Mouse (Mus musculus): ENCODE measurements around the gene Apoa2. TPM values are rescaled to one million over a fixed set of nuclear protein-coding genes. Genes with fewer than 3 reads are reported as not detected.

Apoa2 gene
- polyA plus RNA-seq, 1 experiment, result 20.8 TPM

DNA sequence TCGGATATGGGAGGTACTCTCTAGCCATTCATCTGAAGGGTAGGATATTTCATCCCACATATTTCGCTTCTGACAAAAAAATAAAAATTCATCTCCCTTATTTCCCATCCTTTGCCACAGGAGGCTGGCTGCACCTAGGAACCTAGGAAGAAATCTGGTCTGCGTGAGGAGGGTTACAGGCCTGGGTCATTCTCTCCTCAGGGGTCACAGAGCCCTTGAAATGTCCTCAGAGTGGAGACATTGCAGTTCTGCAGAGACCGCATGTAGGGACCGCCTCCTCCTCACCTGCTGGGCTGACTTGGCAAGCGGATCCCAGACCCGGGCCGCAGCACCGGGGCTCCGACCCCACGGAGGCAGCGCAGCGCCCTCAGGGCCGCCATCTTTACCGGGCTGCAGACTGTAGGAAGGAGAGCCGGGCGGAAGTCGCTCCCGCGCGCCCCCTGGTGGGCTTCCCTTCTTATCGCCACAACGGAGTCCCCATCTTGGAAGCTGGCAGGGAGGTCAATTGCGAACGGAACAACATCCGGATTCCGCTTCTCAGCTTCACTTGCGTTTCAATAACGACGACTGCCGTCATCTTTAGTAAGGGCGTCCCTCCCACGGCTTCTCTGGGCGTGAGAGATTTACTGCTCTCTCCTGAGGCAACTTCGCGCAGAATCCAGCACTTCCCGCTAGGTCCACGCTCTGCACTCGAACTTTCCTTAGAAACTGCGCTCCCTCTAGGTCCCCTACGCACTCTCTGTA, 22.0 kb downstream of the Apoa2 start:
- TF ChIP-seq CTCF (conservative IDR thresholded peaks at IDR 0.05; ENCODE audit: insufficient read depth, insufficient read length, low read depth, low read length) (peak; percentile 84), POLR2A (IDR thresholded peaks at IDR 0.05; ENCODE audit: low read depth, low read length) (peak; percentile 82)
- WGBS, result under 1% methylated on average over 41 of the region's 41 CpGs
- Histone ChIP-seq H3K4me1 (ENCODE audit: control insufficient read depth, insufficient read depth, low read length) (peaks cover 6% of the 10 kb centered on the region; the same call in 1 of the 2 replicates), H3K27ac (ENCODE audit: insufficient read depth, low read depth, low read length) (peak overlapping the region; percentile 96), H3K27me3 (replicated peaks; ENCODE audit: control insufficient read depth, insufficient read depth, low read length) (no peaks in the 10 kb centered on the region), H3K36me3 (ENCODE audit: control insufficient read depth, insufficient read depth, low read length) (no peaks in the 10 kb centered on the region; the same call in 1 of the 2 replicates), H3K4me3 (ENCODE audit: insufficient read depth, low read depth, low read length) (peak overlapping the region; percentile 79)
- DNase-seq, result peak; percentile 99

DNA sequence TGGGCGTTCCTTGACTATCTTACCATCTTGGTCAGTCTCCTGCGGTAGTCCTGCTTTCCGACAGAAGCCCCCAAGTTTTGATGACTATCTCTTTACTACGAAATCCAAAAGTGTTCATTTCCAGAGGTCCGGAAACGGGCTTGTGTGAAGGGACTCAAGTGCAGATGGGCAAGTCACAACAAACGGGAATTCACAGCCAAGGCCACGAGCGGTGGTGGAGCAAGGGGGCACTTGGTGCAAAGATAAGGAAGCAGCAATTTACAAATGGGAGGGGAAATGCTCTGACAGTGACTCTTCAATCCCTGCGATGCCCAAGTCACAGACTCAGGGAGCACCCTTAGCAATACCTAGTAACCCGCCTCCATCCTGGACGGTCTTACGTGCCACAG, 22.6 kb downstream of the Apoa2 start:
- DNase-seq, result no peak
- no peak for TF ChIP-seq CTCF (conservative IDR thresholded peaks at IDR 0.05; ENCODE audit: insufficient read depth, insufficient read length, low read depth, low read length)
- TF ChIP-seq POLR2A (IDR thresholded peaks at IDR 0.05; ENCODE audit: low read depth, low read length), result no peak
- 9% methylated on average over 13 of the region's 13 CpGs for WGBS
- peaks cover 6% of the 10 kb centered on the region; the same call in 1 of the 2 replicates for H3K4me1 ChIP-seq (ENCODE audit: control insufficient read depth, insufficient read depth, low read length)
- H3K27me3 ChIP-seq (replicated peaks; ENCODE audit: control insufficient read depth, insufficient read depth, low read length), result no peaks in the 10 kb centered on the region
- H3K4me3 ChIP-seq (ENCODE audit: insufficient read depth, low read depth, low read length), result peak overlapping the region; percentile 40
- H3K36me3 ChIP-seq (ENCODE audit: control insufficient read depth, insufficient read depth, low read length), result no peaks in the 10 kb centered on the region; the same call in 1 of the 2 replicates
- peak overlapping the region; percentile 77 for H3K27ac ChIP-seq (ENCODE audit: insufficient read depth, low read depth, low read length)

GRCm38 (mm10) chr1:171247916-171248315, 23.1 kb downstream of the Apoa2 start:
- TF ChIP-seq POLR2A (IDR thresholded peaks at IDR 0.05; ENCODE audit: low read depth, low read length) (no peak), CTCF (conservative IDR thresholded peaks at IDR 0.05; ENCODE audit: insufficient read depth, insufficient read length, low read depth, low read length) (no peak)
- H3K4me3 ChIP-seq (ENCODE audit: insufficient read depth, low read depth, low read length), result no peak overlapping the region; the same call in 1 of the 2 replicates
- peak overlapping the region; percentile 77 for H3K27ac ChIP-seq (ENCODE audit: insufficient read depth, low read depth, low read length)
- H3K4me1 ChIP-seq (ENCODE audit: control insufficient read depth, insufficient read depth, low read length), result peaks cover 6% of the 10 kb centered on the region; the same call in 1 of the 2 replicates
- H3K36me3 ChIP-seq (ENCODE audit: control insufficient read depth, insufficient read depth, low read length), result no peaks in the 10 kb centered on the region; the same call in 1 of the 2 replicates
- no peaks in the 10 kb centered on the region for H3K27me3 ChIP-seq (replicated peaks; ENCODE audit: control insufficient read depth, insufficient read depth, low read length)
- no peak for DNase-seq
- 13% methylated on average over 4 of the region's 4 CpGs for WGBS

GRCm38 (mm10) chr1:171248386-171249226, 23.8 kb downstream of the Apoa2 start:
- no peak for DNase-seq
- Histone ChIP-seq H3K4me3 (ENCODE audit: insufficient read depth, low read depth, low read length) (no peak overlapping the region), H3K27ac (ENCODE audit: insufficient read depth, low read depth, low read length) (peak overlapping the region; percentile 15), H3K36me3 (ENCODE audit: control insufficient read depth, insufficient read depth, low read length) (no peaks in the 10 kb centered on the region; the same call in 1 of the 2 replicates), H3K4me1 (ENCODE audit: control insufficient read depth, insufficient read depth, low read length) (peaks cover 6% of the 10 kb centered on the region; the same call in 1 of the 2 replicates), H3K27me3 (replicated peaks; ENCODE audit: control insufficient read depth, insufficient read depth, low read length) (no peaks in the 10 kb centered on the region)
- 50% methylated on average over 3 of the region's 3 CpGs for WGBS
- TF ChIP-seq CTCF (conservative IDR thresholded peaks at IDR 0.05; ENCODE audit: insufficient read depth, insufficient read length, low read depth, low read length) (no peak), POLR2A (IDR thresholded peaks at IDR 0.05; ENCODE audit: low read depth, low read length) (no peak)

GRCm38 (mm10) chr1:171249913-171250600, 25.2 kb downstream of the Apoa2 start, which contains the start of gene Adamts4:
Gene Adamts4 (plus strand): TSS chr1:171250421.
- 0 out of 2 replicates have a peak within 1 kb of the TSS, but pooled peaks have one; percentile 15 for H3K27ac ChIP-seq (ENCODE audit: insufficient read depth, low read depth, low read length)
- H3K27me3 ChIP-seq (replicated peaks; ENCODE audit: control insufficient read depth, insufficient read depth, low read length), result no peaks in the 10 kb centered on the region
- TF ChIP-seq CTCF (conservative IDR thresholded peaks at IDR 0.05; ENCODE audit: insufficient read depth, insufficient read length, low read depth, low read length), result no peak
- TF ChIP-seq POLR2A (IDR thresholded peaks at IDR 0.05; ENCODE audit: low read depth, low read length), result no peak
- DNase-seq, result no peak
- no peaks in the 10 kb centered on the region; the same call in 1 of the 2 replicates for H3K36me3 ChIP-seq (ENCODE audit: control insufficient read depth, insufficient read depth, low read length)
- peak within 1 kb of the TSS; percentile 24; the same call in 1 of the 2 replicates for H3K4me3 ChIP-seq (ENCODE audit: insufficient read depth, low read depth, low read length)
- WGBS, result 36% methylated on average over 5 of the region's 5 CpGs
- H3K4me1 ChIP-seq (ENCODE audit: control insufficient read depth, insufficient read depth, low read length), result peaks cover 6% of the 10 kb centered on the region; the same call in 1 of the 2 replicates

GRCm38 (mm10) chr1:171250680-171251593, 26.1 kb downstream of the Apoa2 start, which contains the start of gene Ndufs2:
Gene Ndufs2 (minus strand): TSS chr1:171251388.
- Histone ChIP-seq H3K27ac (ENCODE audit: insufficient read depth, low read depth, low read length) (no peak within 1 kb of the TSS), H3K27me3 (replicated peaks; ENCODE audit: control insufficient read depth, insufficient read depth, low read length) (no peaks in the 10 kb centered on the region), H3K4me3 (ENCODE audit: insufficient read depth, low read depth, low read length) (peak within 1 kb of the TSS; percentile 24; the same call in 1 of the 2 replicates), H3K4me1 (ENCODE audit: control insufficient read depth, insufficient read depth, low read length) (peaks cover 3% of the 10 kb centered on the region; the same call in 1 of the 2 replicates), H3K36me3 (ENCODE audit: control insufficient read depth, insufficient read depth, low read length) (no peaks in the 10 kb centered on the region)
- 22% methylated on average over 26 of the region's 26 CpGs for WGBS
- DNase-seq, result no peak
- TF ChIP-seq POLR2A (IDR thresholded peaks at IDR 0.05; ENCODE audit: low read depth, low read length) (no peak), CTCF (conservative IDR thresholded peaks at IDR 0.05; ENCODE audit: insufficient read depth, insufficient read length, low read depth, low read length) (no peak)
